ENCODE assay signal across 9 mouse cellular contexts in genomic region chr9:120586546-120586945, GRCm38 (mm10). TPM values are rescaled to one million over a fixed set of nuclear protein-coding genes. Genes with fewer than 3 reads are reported as not detected.
DNase-seq lines count a peak whose midpoint lies in the region; ATAC-seq and TF ChIP-seq lines count a peak whose summit lies in the region.
"Had no signal": no experiment of that assay in that cellular context is flagged by ENCODE, and none has a peak within 500 bp of the region (broad histone marks: within the 10 kb centered on the region; RNA-seq: fewer than 3 reads in every experiment).

No protein-coding gene starts in this region.

- peak; percentile 54 for TF ChIP-seq RAD21 in MEL (IDR thresholded peaks at IDR 0.05; ENCODE audit: low read depth, low read length)

- H3K27me3 ChIP-seq in kidney, embryonic 14.5 days (ENCODE audit: control insufficient read depth, insufficient read depth, low read length): no peaks in the 10 kb centered on the region
- no peaks in the 10 kb centered on the region for H3K27me3 ChIP-seq in MEL (ENCODE audit: control insufficient read depth in 1 of 2, insufficient read depth in 2 of 2, low read length in 2 of 2)

- peak; percentile 76 to 93 (median 86) for TF ChIP-seq CTCF in MEL (IDR thresholded peaks at IDR 0.05 in 2 of 3, conservative IDR thresholded peaks at IDR 0.05 in 1 of 3; ENCODE audit: control insufficient read depth in 1 of 3, insufficient read depth in 1 of 3, low read depth in 2 of 3, low read length in 3 of 3, poor library complexity in 1 of 3, severe bottlenecking in 1 of 3)
- TF ChIP-seq CTCF in left cerebral cortex, adult 2 months (IDR thresholded peaks at IDR 0.05): peak; percentile 84

- 21% methylated on average over 3 of the region's 3 CpGs for WGBS in kidney, embryonic 14.5 days

- ATAC-seq in kidney, embryonic 14.5 days (ENCODE audit: low FRiP score, low TSS enrichment): no peak
- ATAC-seq in granulocyte monocyte progenitor cell, adult 5-6 weeks (replicated peaks; ENCODE audit: poor library complexity, severe bottlenecking): peak; percentile 51

- H3K27ac ChIP-seq in kidney, embryonic 14.5 days (ENCODE audit: low read depth, low read length): no peak overlapping the region
- H3K27ac ChIP-seq in MEL (ENCODE audit: control insufficient read depth, low read depth, low read length): no peak overlapping the region
- H3K27ac ChIP-seq in left cerebral cortex, adult 2 months: no peak overlapping the region
- H3K27ac ChIP-seq: midbrain, embryonic 12.5 days had no signal

- no peak overlapping the region for H3K9ac ChIP-seq in kidney, embryonic 14.5 days (ENCODE audit: low read depth, low read length)
- H3K9ac ChIP-seq in MEL (ENCODE audit: control insufficient read depth, low read depth, low read length, poor library complexity, severe bottlenecking): no peak overlapping the region
- H3K9ac ChIP-seq: midbrain, embryonic 12.5 days had no signal

- H3K9me3 ChIP-seq in kidney, embryonic 14.5 days (ENCODE audit: control insufficient read depth, low read length): no peaks in the 10 kb centered on the region
- no peaks in the 10 kb centered on the region for H3K9me3 ChIP-seq in MEL (replicated peaks; ENCODE audit: insufficient read depth, low read length)
- H3K9me3 ChIP-seq: midbrain, embryonic 12.5 days had no signal

- peak; percentile 46 for DNase-seq in kidney, adult 11 months
- DNase-seq in MEL (ENCODE audit: low read depth, low spot score): peak; percentile 89
- DNase-seq in cerebellum, postnatal 14 days: peak; percentile 78 to 91
- DNase-seq in left cerebral cortex, adult 2 months (ENCODE audit: extremely low spot score in 1 of 2, low spot score in 2 of 2): peak; percentile 66 to 72
- peak; percentile 65 to 76 for DNase-seq in natural killer cell, adult 2 months (ENCODE audit: low spot score in 2 of 2)
- DNase-seq in thymus, postnatal 14 days: peak; percentile 88

- H3K4me1 ChIP-seq in kidney, embryonic 14.5 days (ENCODE audit: control insufficient read depth, insufficient read depth, low read length): peaks cover 5% of the 10 kb centered on the region
- no peaks in the 10 kb centered on the region for H3K4me1 ChIP-seq in MEL (ENCODE audit: control insufficient read depth in 1 of 2, insufficient read depth in 2 of 2, low read length in 2 of 2)

- H3K4me3 ChIP-seq in kidney, embryonic 14.5 days (ENCODE audit: low read length): no peak overlapping the region
- H3K4me3 ChIP-seq in MEL (ENCODE audit: control insufficient read depth in 1 of 2, insufficient read depth in 1 of 2, low read depth in 2 of 2, low read length in 2 of 2): no peak overlapping the region
- H3K4me3 ChIP-seq in left cerebral cortex, adult 2 months: no peak overlapping the region
- H3K4me3 ChIP-seq: midbrain, embryonic 12.5 days had no signal

- H3K4me2 ChIP-seq in kidney, embryonic 14.5 days (replicated peaks; ENCODE audit: low read depth, low read length): no peak overlapping the region
- H3K4me2 ChIP-seq: midbrain, embryonic 12.5 days had no signal

- TF ChIP-seq EP300 in MEL (IDR thresholded peaks at IDR 0.05; ENCODE audit: low read depth in 1 of 2, low read length in 2 of 2): no peak

- intact Hi-C loops in left cerebral cortex, adult 2 months (cut with DNase I): loop anchor here (2.0 to 5.0 kb wide), 2 partner anchors 84 to 154 kb away; no protein-coding TSS in a partner anchor

- TF ChIP-seq POLR2A in MEL (IDR thresholded peaks at IDR 0.05; ENCODE audit: control insufficient read depth in 1 of 2, insufficient read depth in 1 of 2, low read depth in 1 of 2, low read length in 2 of 2, poor library complexity in 1 of 2): no peak

- no peaks in the 10 kb centered on the region for H3K79me2 ChIP-seq in MEL (ENCODE audit: control insufficient read depth, insufficient read depth, low read length, poor library complexity)

- no peaks in the 10 kb centered on the region for H3K36me3 ChIP-seq in kidney, embryonic 14.5 days (ENCODE audit: control insufficient read depth, insufficient read depth, low read length)
- H3K36me3 ChIP-seq in MEL (ENCODE audit: control insufficient read depth in 1 of 2, insufficient read depth in 2 of 2, low read length in 2 of 2): no peaks in the 10 kb centered on the region
- H3K36me3 ChIP-seq: midbrain, embryonic 12.5 days had no signal

TF ChIP-seq in MEL, 35 proteins besides CTCF, POLR2A, EP300 and RAD21:
- TF ChIP-seq SMC3 (IDR thresholded peaks at IDR 0.05; ENCODE audit: low read depth, low read length) (peak; percentile 91), SIN3A (IDR thresholded peaks at IDR 0.05; ENCODE audit: low read length) (0 out of 2 replicates have a peak, but pooled peaks have one; percentile 20), ELF1 (IDR thresholded peaks at IDR 0.05; ENCODE audit: low read depth, low read length) (no peak), CHD1 (IDR thresholded peaks at IDR 0.05; ENCODE audit: low read depth, low read length) (no peak)

RNA-seq across cellular contexts. Expression of gene Rpl14, which starts 15.3 kb away (rescaled TPM):
- 1,099 and 1,259 TPM in 2 replicates for polyA plus RNA-seq in kidney, embryonic 14.5 days (2014; fragmentation: Nextera tagmentation; extraction: Ambion mirVana)
- 1,524 and 1,607 TPM in 2 replicates for total RNA-seq in MEL (2012; rRNA removed)
- polyA plus RNA-seq in MEL (2012; ENCODE audit: insufficient read depth in 1 of 2, insufficient read length in 2 of 2, low read depth in 1 of 2, low replicate concordance in 2 of 2, missing spikeins in 1 of 2): 100 to 1,000 TPM in 1 of 2 experiments, not detected in 1; 502 TPM
- 1,591 and 1,842 TPM in 2 replicates for total RNA-seq in granulocyte monocyte progenitor cell, adult 5-6 weeks (2014; fragmentation: Nextera tagmentation)
- total RNA-seq in granulocyte monocyte progenitor cell, adult 5-6 weeks (2017): 1,837 and 2,050 TPM in 2 replicates
- 100 to 1,000 TPM; 268 to 280 TPM for total RNA-seq in left cerebral cortex, adult 2 months (2021)

RNA-seq across cellular contexts. Expression of gene Entpd3, which starts 46.9 kb away (rescaled TPM):
- polyA plus RNA-seq in kidney, embryonic 14.5 days (2014; fragmentation: Nextera tagmentation; extraction: Ambion mirVana): 0.50 and 1.7 TPM in 2 replicates
- total RNA-seq in MEL (2012; rRNA removed): not detected in 2 replicates
- polyA plus RNA-seq in MEL (2012; ENCODE audit: insufficient read depth in 1 of 2, insufficient read length in 2 of 2, low read depth in 1 of 2, low replicate concordance in 2 of 2, missing spikeins in 1 of 2): under 1 TPM in 1 of 2 experiments, not detected in 1; 0.03 TPM
- total RNA-seq in granulocyte monocyte progenitor cell, adult 5-6 weeks (2014; fragmentation: Nextera tagmentation): not detected in 2 replicates
- total RNA-seq in granulocyte monocyte progenitor cell, adult 5-6 weeks (2017): not detected in 2 replicates
- 1 to 10 TPM; 4.9 to 8.1 TPM for total RNA-seq in left cerebral cortex, adult 2 months (2021)
